Mouse (Mus musculus) macrophage (primary cell): Measurements from ENCODE around the gene Camkk2. TPM values are rescaled to one million over a fixed set of nuclear protein-coding genes. Genes with fewer than 3 reads are reported as not detected.

Experiments used
- H3K27ac ChIP-seq: fragments of 350-480 bp; formaldehyde crosslinking; 2 replicates; pipeline ENCODE4 v1.9.0; 2021
- H3K36me3 ChIP-seq: fragments of 350-480 bp; formaldehyde crosslinking; 2 replicates; pipeline ENCODE4 v1.9.0; 2021; ENCODE audit errors: inconsistent target
- H3K4me3 ChIP-seq: fragments of 350-480 bp; formaldehyde crosslinking; 2 replicates; pipeline ENCODE4 v1.9.0; 2021; ENCODE audit errors: inconsistent target
- H3K79me2 ChIP-seq: fragments of 350-480 bp; formaldehyde crosslinking; 2 replicates; pipeline ENCODE4 v1.9.0; 2021; ENCODE audit errors: inconsistent target
- WGBS: methylation state at CpG from one replicate; pipeline ENCODE4 v1.1.7; 2026; ENCODE audit warnings: inconsistent platforms; ENCODE audit not compliant: missing documents; 5-methylcytosine and 5-hydroxymethylcytosine counted together
- polyA plus RNA-seq: library from polyadenylated mRNA; stranded (reverse); fragments of 250-400 nt; gene quantifications from 3 replicates; pipeline ENCODE4 v1.2.4, GENCODE M21; 2018; ENCODE audit warnings: inconsistent platforms
- total RNA-seq, 78 experiments: library from RNA; depleted of rRNA; stranded (reverse); fragments of 250-400 nt; gene quantifications; 1 replicate in 9 of 78; 2 replicates in 24 of 78; 3 replicates in 43 of 78; 4 replicates in 2 of 78; pipeline ENCODE4 v1.2.4; 2018; ENCODE audit warnings: inconsistent platforms in 56 of 78

The Camkk2 gene
- total RNA-seq (2018; cell fraction: chromatin; rRNA removed) = 100 to 1,000 TPM; 104 to 832 (median 143) TPM
- total RNA-seq (2018; cell fraction: cytosol; rRNA removed) = 10 to 100 TPM; 28.1 to 47.9 (median 37.7) TPM
- 100 to 1,000 TPM in 13 of 26 experiments, 10 to 100 TPM in 13; 54.2 to 599 (median 108) TPM for total RNA-seq (2018; cell fraction: nucleus; rRNA removed)
- polyA plus RNA-seq = 20.9 to 39.4 TPM (median 25.3 TPM) in 3 replicates

DNA sequence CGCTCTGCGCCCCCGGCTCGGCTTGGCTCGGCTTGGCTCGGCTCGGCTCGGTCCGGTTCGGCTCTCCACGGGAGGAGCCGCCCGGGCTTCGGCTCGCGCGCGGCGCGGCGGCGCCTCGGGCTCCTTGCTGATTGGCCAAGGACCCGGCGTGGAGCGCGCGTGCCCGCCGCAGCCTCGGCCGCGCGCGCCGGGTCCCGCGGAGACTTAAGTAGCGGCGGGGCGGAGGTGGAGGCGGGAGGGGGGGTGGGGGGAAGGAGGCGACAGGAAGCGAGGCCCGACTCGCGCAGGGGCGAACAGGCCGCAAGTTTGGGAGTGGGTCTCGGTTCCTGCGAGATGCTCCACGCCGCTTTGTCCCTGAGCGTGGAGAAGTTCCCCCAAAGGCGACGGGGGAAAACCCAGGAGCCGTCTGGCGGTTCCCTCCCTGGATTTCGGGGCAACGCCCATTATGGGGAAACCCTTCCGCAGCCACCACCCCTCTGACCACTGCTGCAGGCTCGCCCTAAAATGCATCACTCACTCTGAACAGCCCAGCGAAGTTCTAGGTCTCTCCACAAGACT, at the start of gene Camkk2:
TSS of gene Camkk2 (minus strand) at position 133 of the 558 bp plus-strand sequence.
- Histone ChIP-seq H3K4me3 (peak within 1 kb of the TSS; percentile 74), H3K79me2 (peaks cover 44% of the 10 kb centered on the region), H3K27ac (peak within 1 kb of the TSS; percentile 83), H3K36me3 (no peaks in the 10 kb centered on the region)
- WGBS = 0% methylated on average over 43 of the region's 63 CpGs

DNA sequence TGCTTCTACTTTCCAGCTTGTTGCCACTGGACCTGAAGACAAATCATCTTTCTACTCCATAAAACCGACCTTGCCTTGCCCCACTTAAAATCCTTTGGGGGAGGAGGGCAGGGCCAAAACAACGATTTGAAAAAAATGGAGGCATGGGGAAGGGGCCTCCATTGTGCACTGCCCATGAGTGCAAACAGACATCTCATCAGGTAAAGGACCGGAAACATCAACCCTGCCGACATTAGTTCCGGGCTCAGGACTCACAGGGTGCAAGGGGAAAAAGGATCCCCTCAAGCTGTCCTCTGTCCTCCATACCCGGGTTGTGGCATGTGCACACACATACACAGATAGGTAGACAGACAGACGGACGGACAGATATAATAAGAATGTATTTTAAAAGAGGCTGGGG, 45.9 kb upstream of the Camkk2 start:
- Histone ChIP-seq H3K27ac (no peak overlapping the region), H3K36me3 (no peaks in the 10 kb centered on the region), H3K79me2 (peaks cover 5% of the 10 kb centered on the region), H3K4me3 (no peak overlapping the region)
- WGBS = 88% methylated on average over 8 of the region's 8 CpGs

DNA sequence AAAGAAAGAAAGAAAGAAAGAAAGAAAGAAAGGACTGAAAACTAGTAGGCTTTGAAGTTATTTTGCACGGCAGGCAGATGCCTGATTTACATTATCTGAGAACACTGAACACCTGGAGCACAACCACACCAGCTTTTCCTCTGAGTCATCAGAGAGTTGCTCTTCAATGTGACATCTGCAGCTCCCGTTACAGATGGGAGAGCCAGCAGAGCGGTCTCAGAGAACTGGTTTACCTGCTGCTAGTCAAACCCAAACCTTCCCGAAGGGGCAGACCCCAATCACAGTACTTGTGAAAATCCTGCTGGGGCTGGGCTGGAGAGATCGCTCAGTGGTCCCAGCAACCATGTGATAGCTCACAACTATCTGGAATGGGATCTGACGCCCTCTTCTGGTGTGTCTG, 45.2 kb upstream of the Camkk2 start:
- no peaks in the 10 kb centered on the region for H3K36me3 ChIP-seq
- 92% methylated on average over 6 of the region's 6 CpGs for WGBS
- H3K4me3 ChIP-seq = no peak overlapping the region
- H3K79me2 ChIP-seq = peaks cover 12% of the 10 kb centered on the region
- no peak overlapping the region for H3K27ac ChIP-seq

DNA sequence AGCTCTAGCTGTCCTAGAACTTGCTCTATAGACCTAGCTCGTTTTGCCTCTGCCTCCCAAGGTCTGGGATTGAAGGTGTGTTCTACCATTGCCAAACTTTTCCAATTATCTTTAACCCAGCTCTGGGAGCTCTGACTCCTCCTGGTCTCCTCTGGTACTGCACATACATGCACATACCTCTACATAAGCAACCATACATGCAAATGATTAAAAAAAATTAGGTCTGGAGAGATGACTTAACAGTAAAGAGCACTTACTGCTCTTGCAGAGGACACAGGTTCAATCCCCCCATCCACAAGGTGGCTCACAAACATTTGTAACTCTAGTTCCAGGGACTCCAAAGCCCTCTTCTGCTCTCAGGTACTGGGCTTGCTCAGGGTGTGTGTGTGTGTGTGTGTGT, 44.8 kb upstream of the Camkk2 start:
- 85% methylated on average over 1 of the region's 1 CpGs for WGBS
- Histone ChIP-seq H3K79me2 (peaks cover 17% of the 10 kb centered on the region), H3K27ac (no peak overlapping the region), H3K36me3 (no peaks in the 10 kb centered on the region), H3K4me3 (no peak overlapping the region)

DNA sequence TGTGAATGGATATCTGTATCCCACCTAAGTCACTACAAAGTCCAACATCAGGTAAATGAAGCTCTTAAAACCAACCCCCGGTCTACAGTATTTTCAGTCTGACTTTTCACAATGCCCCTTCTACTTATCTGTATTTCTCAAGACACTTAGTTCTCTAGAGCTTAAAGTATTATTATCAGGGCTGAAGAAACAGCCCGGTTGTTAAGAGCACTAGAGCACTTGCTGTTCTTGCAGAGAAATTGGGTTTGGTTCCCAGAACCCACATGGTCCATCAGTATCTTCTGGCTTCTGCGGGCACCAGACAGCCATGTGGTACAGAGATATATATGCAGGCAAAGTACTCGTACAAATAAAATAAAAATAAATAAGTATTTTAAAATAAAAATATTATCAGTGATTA, 43.2 kb upstream of the Camkk2 start:
- H3K36me3 ChIP-seq = peaks cover 15% of the 10 kb centered on the region
- H3K27ac ChIP-seq = no peak overlapping the region
- H3K4me3 ChIP-seq = no peak overlapping the region
- 98% methylated on average over 4 of the region's 4 CpGs for WGBS
- peaks cover 29% of the 10 kb centered on the region for H3K79me2 ChIP-seq

DNA sequence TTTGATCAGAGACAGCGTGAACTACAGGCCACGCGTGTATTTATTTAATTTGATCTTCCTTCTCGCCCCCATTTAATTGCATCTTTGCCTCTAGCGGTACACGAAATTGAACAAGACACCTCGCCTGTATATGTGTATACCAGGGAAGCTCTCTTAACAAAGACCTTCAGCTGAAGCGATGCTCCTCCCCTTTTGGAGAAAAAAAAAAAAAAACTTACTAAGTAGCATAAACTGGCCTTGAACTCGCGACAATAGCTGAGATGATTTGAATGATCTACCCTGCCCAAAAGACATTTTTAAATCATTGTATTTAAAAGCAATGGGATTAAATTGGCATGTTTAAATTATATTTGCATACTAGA, 42.3 kb upstream of the Camkk2 start:
- Histone ChIP-seq H3K27ac (peak overlapping the region; percentile 55), H3K36me3 (peaks cover 19% of the 10 kb centered on the region), H3K79me2 (peaks cover 33% of the 10 kb centered on the region), H3K4me3 (peak overlapping the region; percentile 40)
- 3% methylated on average over 10 of the region's 10 CpGs for WGBS

DNA sequence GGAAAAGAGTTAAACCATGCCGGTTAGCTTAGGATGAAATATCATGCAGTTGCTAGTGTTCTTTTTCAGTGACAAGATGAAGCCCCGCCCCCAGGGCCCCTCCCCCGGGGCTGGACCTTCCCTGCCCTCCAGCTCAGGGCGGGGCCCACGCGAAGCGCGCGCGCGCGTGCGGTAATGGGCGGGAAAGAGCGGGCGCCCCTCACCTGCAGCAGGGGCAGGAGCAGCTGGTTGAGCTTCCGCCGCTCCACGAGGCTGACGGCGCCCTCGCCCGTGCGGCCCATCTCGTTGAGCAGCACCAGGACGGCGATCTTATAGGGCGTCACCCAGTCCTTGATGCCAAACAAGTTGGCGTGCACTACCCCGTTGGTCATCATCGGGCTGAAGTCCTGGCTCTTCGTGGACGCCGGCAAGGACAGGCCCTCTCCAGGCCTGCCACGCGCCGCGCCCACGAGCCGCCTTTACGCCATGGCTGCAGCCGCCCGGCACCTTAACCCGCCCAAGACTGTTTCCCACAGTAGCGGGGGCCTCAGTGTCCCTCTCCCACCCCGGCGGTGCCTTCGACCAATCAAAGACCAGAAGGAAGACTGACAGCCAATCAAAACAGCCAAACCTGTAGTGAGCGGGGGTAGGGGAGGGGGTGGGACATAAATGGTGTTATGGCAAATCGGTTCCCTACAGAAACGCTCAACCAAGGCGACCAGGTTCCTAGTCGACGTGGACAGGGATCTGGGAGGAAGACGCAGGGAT, 41.7 kb upstream of the Camkk2 start, which contains the start of gene Anapc5:
TSS of gene Anapc5 (minus strand) at position 563 of the 747 bp plus-strand sequence.
- under 1% methylated on average over 55 of the region's 55 CpGs for WGBS

DNA sequence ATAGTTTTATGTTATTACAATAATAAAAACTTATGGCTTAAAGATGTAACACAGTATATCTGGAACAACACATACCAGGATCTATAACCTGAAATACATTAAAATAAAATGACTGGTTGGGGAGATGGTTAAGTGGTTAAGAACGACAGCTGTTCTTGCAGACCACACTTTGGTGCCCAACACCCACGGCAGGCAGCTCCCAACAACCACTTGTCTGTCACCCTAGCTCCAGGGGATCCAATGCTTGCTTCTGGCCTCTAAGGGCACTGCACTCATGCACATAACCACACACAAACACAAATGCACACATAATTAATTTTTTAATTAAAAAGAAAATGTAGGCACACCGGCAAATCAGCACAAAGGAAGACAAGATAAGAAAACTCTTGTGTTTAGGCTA, 33.5 kb upstream of the Camkk2 start:
- WGBS = 84% methylated on average over 3 of the region's 3 CpGs
- Histone ChIP-seq H3K36me3 (peaks cover 55% of the 10 kb centered on the region), H3K27ac (no peak overlapping the region), H3K79me2 (peaks cover 4% of the 10 kb centered on the region; the same call in 1 of the 2 replicates), H3K4me3 (no peak overlapping the region)

More for the DNA sequence above, 41.7 kb upstream of the Camkk2 start, which contains the start of gene Anapc5:
- H3K4me3 ChIP-seq = peak within 1 kb of the TSS; percentile 40
- peak within 1 kb of the TSS; percentile 55 for H3K27ac ChIP-seq
- peaks cover 19% of the 10 kb centered on the region for H3K36me3 ChIP-seq
- H3K79me2 ChIP-seq = peaks cover 33% of the 10 kb centered on the region

DNA sequence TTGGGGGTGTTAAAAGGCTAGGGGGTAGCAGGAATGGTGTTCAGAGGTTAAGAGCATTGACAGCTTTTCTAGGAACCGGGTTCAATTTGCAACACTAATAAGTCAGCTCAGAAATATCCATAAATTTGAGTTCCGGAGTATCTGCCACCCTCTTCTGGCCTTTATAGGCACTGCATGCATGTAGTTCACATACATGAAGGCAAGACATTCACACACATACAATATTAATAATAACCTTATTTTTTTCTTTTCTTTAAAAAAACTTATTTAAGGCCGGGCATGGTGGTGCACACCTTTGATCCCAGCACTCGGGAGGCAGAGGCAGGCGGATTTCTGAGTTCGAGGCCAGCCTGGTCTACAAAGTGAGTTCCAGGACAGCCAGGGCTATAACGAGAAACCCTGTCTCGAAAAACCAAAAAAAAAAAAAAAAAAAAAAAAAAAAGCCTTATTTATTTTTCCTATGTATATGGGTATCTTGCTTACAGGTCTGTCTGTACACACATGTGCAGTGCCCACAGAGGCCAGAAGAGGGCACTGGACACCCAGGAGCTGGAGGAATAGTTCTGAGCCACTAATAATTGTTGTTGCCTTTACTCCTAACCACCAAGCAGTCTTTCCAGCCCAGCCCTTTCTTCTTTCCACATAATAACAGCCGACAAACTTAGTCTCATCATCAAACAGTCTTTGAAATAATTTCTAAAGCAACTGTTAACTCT, 32.3 kb upstream of the Camkk2 start:
- no peaks in the 10 kb centered on the region; the same call in 1 of the 2 replicates for H3K79me2 ChIP-seq
- H3K4me3 ChIP-seq = no peak overlapping the region
- H3K27ac ChIP-seq = no peak overlapping the region
- H3K36me3 ChIP-seq = peaks cover 59% of the 10 kb centered on the region
- 90% methylated on average over 7 of the region's 9 CpGs for WGBS

DNA sequence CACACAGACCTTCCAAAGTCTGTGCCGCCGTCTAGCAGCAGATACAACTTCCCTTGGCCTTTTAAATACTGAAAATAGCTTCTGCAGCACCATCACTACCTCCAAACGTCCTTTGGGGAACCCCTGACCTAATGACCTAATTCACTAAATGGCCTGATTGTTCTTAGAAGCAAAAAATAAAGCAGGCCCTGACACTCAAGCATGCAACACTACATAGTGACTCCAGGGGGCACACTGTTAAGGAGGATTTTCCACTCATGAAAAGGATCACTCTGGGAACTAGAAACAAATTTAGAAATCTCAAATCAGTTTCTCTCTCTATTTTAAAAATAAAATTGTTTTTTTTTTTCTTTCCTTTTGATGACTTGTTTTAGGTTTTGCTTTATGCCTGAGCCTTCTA, 26.3 kb upstream of the Camkk2 start:
- 57% methylated on average over 3 of the region's 3 CpGs for WGBS
- Histone ChIP-seq H3K79me2 (no peaks in the 10 kb centered on the region), H3K27ac (no peak overlapping the region), H3K4me3 (no peak overlapping the region), H3K36me3 (peaks cover 77% of the 10 kb centered on the region)

DNA sequence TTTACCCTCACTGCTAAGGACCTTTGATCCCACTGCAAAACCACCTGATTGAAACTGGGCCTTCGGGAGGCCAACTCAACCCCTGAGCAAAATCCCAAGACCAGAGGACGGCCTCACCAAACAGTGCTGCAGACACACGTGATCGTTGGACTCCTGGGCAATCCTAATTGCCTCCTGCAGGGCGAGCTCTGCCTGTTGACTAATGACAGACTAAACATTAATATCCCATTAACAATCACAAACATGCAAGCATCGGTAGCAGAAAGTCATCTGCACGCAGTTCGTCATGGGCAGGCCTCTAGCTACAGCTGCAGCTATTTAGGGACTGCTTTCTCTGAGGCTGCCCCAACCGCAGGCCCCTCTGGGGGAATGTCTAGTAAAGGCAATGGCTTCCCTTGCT, 23.5 kb upstream of the Camkk2 start:
- Histone ChIP-seq H3K79me2 (no peaks in the 10 kb centered on the region), H3K36me3 (peaks cover 95% of the 10 kb centered on the region), H3K27ac (no peak overlapping the region), H3K4me3 (no peak overlapping the region)
- 93% methylated on average over 8 of the region's 9 CpGs for WGBS

DNA sequence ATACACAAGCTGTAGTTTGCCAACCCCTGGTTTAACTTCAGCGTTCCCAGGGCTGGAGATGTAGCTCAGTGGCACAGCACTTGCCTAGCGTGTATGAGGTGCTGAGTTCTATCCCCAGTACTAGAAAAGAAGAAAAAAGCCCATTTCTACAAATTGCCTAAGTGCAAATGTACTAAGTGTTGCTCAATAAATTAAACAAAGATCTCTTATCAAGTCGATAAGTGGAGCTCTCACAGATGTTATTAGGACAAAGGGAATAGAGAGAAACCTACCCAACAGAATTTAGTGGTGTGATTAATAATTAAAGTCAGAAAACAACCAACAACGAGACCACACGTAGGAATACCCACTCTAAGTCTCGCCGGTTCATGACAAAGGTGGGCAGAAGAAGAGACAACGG, 22.5 kb upstream of the Camkk2 start:
- Histone ChIP-seq H3K4me3 (no peak overlapping the region), H3K27ac (no peak overlapping the region), H3K79me2 (no peaks in the 10 kb centered on the region), H3K36me3 (peaks cover 94% of the 10 kb centered on the region)
- WGBS = 94% methylated on average over 8 of the region's 8 CpGs

DNA sequence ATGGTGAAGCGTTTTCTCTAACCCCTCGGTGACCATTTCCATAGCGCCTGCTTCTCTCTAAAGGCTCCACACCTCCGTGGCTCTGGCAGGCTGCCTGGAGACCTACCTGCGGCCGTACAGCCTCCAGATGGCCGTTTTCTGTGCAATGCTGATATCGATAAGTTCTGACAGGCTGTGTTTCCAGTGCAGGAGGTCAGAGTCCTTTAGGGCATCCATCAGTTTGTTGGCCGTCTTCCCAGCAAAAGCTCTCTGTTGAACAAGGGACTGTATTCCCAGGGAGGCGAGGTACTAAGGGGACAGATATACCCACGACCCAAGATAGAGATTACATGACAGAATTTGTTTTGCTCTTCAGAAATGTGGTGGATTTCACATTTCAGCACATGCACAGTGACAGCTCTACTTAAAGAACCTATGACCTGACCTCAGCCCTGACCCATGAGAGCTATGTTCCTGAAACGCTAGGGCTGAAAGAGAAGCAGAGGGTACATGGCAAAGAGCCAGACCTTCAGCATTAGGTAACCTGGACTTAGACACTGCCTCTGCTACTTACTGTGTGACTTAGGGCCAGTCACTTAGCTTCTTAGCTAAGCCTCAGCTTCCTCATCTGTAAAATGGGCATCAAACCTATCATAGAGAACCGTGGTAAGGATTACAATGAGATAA, 21.3 kb upstream of the Camkk2 start:
- WGBS = 88% methylated on average over 13 of the region's 13 CpGs
- Histone ChIP-seq H3K79me2 (no peaks in the 10 kb centered on the region), H3K36me3 (peaks cover 84% of the 10 kb centered on the region), H3K4me3 (no peak overlapping the region), H3K27ac (no peak overlapping the region)
